Mouse (Mus musculus): ENCODE measurements around the gene Disp1. TPM values are rescaled to one million over a fixed set of nuclear protein-coding genes. Genes with fewer than 3 reads are reported as not detected.
A peak's percentile ranks its signal among the peaks of the same experiment; 100 is the strongest.

Disp1 gene
- total RNA-seq (2021), result 1 to 10 TPM; 5.4 to 7.3 TPM

DNA sequence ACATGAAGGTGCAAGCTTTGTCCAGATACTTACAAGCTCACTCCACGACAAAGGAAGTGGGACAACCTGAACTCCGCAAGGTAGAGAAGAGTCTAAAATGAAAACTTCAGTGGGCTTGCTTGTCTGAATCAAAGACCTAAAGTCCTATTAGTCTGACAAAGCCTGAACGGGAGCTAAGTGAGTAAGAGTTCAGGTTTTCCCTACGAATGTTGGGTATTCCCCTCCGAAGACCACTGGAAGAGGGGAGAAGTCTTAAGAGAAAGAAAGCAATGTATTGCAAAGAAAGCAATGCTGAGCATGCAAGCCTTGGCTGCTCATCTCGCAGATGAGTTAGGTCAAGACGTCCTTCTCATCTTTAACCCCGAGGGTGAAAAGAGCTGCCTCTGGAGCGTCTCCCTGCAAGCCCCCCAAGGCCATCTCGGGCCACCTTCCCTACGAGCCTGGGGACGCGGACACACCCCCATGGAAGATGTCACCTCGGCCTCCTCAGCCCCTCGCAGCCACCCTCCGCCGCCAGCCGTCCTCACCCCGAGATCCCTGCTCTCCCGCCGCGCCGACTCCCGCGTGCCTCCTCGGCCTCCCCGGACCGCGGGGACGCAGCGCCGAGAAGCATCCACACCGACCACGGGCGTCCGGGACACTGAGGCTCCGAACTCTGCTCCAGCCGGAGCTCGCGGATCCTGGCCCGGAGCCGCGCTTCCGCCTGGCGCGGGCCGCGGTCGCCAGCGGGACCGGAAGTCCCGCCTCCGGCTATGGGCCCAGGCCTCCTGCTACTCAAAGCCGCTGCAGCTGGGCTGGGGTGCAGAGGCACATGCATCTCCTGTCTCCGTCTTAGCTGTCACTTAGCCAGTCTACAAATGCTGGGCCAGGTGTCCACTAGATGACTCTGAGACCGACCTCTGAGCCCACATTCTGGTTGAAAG, at the start of gene Disp1:
TSS of gene Disp1 (minus strand) at position 727 of the 923 bp plus-strand sequence.
- intact Hi-C loops (cut with DNase I), result no loop called here
- peak; percentile 53 to 65 for DNase-seq (ENCODE audit: low spot score in 2 of 2)

DNA sequence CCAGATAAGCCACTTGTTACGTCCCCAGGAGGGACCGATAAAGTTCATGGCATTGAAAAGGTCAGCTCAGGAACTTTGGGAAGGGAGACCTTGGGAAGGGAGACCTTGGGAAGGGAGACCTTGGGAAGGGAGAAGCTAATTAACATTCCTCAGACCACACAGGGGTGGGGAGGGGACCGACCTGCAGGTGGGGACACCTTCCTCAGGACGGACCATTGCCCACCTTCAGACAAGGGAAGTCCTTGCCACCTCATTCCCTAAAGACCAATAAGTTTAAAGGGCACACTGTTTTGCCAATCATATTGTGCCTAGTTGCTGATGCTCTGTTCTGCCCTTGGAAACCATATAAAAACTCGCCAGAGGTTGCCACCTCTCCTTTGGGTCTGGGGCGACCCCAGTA, 46.3 kb upstream of the Disp1 start:
- intact Hi-C loops (cut with DNase I), result no loop called here
- no peak for DNase-seq (ENCODE audit: low spot score in 2 of 2)

DNA sequence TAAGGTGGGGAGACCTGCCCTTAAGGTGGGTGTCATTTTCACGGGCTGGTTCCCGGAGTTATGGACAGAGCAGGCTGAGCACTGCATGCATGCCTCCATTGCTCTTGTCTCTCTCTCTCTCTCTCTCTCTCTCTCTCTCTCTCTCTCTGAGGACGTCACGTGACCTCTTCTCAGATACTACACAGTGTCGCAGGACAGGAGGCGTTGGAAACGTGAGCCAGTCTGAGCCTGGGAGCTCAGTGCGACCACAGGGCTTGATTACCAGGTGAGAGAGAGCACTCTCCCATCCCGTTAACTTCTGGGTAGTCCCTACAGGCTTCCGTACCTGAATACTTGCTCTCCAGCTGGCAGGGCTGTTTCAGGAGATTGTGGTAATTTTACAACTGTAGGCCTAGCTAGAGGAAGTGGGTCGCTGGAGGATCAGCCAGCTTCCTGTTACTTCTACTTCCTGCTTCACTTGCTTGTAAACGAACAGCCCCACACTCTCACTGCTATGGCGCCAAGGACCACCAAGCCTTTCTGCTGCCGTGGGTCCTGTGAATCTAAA, 44.7 kb upstream of the Disp1 start:
- DNase-seq (ENCODE audit: low spot score in 2 of 2), result no peak
- intact Hi-C loops (cut with DNase I), result no loop called here

DNA sequence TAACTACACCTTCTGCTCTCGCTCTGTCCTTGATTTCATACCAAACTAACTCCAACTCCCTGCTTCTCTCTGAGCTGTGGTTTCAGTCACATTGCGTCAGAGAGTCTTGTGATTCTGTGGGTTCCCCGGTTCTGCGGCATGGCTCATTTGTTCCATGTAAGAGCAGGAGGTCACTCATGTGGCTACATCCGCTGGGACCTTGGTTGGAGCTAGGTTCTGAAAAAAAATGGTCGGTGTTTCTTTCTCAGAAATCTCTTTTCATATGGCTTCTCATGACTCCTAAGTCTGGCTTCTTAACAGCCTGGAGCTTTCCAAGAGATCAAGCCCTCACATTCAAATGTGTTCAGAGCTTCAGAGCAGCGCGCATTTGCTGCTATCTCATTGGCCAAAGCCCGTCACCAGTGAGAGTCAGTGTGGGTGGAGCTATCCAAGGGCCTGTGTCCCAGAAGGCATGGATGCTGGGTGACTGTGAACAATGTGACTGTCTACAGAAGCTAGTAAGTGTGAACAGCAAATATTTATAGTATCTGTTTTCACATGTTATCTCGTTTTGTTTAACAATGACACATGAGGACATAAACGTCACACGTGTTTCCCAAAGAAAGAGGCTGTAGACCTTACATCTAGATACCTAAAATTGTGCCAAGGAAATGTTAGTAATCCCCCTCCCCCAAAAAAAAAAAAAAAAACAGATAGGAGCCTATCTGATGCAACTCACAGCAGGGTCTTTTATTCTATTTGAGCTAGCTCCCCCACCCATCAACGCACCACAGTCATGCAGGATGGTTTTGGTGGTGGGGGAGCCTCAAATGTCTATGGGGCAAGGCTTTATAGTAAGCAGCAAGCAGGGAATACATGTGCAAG, 43.1 kb upstream of the Disp1 start:
- intact Hi-C loops (cut with DNase I), result no loop called here

DNA sequence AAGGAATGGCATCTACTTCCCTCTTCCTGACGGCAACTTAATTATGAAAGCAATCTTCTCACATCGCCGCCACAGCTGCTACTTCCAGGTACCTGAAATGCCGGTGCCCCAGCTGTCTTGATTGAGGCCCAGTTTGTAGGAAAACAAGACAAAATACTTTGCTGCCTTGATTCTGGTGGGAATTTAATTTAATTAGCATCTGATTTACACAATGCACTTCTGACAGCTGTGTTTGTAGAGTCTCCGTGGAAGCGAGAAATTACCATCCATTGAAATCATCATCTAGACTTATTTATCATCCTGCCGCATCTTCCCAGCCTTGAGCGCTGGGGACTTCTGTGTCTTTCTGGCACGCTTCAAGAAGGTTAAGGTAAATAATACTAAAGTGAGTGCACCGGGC, 31.3 kb upstream of the Disp1 start:
- intact Hi-C loops (cut with DNase I), result no loop called here
- no peak for DNase-seq (ENCODE audit: low spot score in 2 of 2)

More for the DNA sequence above, 43.1 kb upstream of the Disp1 start:
- no peak for DNase-seq (ENCODE audit: low spot score in 2 of 2)

DNA sequence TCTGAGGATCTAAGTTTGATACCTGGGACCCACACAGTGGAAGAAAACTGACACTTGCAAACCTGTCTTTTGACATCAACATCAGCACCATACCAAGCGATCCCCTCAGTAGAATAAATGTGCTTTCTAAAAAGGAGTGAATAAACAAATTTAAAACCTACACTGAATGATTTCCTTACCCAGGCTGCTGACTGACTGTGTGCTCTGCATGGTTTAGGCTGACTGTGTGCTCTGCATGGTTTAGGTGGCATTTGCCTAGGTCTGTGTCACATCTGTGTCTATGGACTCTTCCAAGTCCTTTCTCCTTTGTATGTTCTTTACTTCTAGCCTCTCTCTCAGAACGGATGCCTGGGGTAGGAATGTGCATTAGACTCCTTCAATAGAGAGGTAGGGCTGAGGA, 30.5 kb upstream of the Disp1 start:
- intact Hi-C loops (cut with DNase I), result no loop called here
- no peak for DNase-seq (ENCODE audit: low spot score in 2 of 2)

DNA sequence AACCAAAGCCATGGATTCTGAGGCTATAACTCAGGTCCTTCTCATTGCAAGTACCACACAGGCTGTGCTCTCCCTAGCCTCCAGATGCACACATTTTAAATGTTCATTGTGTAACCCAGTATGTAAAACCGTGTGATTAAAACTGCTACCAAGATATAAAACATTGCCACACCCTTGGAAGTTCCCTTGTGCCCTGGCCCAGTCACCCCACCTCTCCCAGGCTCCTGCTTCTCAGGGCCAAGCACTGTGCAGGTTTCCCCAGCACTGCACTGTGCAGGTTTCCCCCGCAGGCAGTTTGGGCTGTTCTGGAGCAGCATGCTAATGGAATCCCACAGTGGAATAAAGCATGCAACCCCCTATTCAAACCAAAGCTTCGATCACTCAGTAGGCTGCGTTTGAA, 29.3 kb upstream of the Disp1 start:
- DNase-seq (ENCODE audit: low spot score in 2 of 2), result no peak
- intact Hi-C loops (cut with DNase I), result no loop called here

DNA sequence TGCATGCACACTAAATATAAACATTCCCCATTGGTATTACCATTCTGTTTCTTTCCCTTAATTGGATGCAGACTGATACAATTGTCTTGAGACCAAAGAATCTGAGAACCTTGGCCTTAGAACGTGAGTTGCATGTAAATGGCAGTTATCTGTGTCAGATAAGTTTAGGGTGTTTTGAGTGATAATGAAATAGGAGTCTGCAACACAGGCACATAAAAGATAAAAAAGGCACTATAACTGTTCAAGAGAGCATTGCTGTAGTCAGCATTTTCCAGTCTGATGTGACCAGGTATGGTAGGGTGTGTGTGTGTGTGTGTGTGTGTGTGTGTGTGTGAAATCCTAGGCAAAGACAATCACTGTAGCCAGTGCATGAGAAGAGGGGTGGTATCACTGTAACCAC, 26.8 kb upstream of the Disp1 start:
- no peak for DNase-seq (ENCODE audit: low spot score in 2 of 2)
- intact Hi-C loops (cut with DNase I), result no loop called here

DNA sequence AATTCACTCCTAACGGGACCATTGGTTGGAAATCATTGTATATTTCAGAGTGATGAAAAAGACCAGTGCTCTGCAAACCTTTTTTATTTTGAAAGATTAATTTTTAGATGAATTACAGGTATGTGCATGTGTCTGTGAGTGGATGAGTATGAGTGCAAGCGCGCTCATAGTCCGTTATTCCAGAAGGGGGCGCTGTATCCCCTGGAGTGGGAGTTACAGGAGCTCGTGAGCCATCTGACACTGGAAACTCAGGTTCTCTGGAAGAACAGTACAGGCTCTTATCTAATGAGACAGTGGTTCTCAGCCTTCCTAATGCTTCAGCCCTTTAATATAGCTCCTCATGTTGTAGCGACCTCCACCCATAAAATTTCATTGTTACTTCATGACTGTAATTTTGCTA, 22.0 kb upstream of the Disp1 start:
- DNase-seq (ENCODE audit: low spot score in 2 of 2), result no peak
- intact Hi-C loops (cut with DNase I), result no loop called here

DNA sequence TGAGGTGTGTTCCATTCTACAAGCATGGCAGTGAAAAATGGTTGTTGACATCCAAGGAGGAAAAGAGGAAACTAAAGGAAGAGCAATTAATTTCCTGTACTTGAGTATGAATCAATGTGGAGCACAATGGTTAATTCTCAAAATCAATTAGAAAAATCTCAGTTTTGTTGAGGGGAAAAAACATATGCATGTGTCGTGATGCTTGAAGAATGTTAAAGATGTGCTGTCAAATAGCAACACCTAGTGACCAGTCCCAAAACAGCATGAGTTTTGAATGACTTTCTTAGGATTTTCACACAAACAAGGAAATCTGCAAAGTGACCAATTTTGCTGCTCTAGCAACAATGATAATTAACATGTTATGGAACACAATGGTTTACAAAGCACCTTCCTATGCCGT, 16.6 kb upstream of the Disp1 start:
- intact Hi-C loops (cut with DNase I), result loop anchor here (5.0 kb wide), 1 partner anchor 686 kb away; no protein-coding TSS in a partner anchor
- DNase-seq (ENCODE audit: low spot score in 2 of 2), result peak; percentile 36 to 58

DNA sequence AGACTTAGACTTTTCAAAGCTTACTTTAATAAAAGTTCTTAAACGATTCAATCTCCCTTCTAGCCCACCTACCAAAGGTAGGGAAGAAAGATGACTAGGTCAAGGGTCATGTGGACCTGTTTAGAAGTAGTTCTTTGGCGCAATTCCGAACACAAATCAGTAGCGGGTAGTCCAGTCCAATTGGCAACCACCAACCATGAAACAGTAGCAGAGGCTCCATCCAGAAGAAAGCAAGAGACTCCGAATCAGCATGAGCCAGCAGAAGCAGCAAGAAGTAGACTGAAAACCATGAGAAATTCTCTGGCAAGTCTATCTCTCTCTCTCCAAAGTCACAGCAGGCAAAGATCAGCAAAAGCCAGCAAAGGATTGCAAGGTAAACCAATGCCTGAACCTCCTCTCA, 15.1 kb upstream of the Disp1 start:
- no peak for DNase-seq (ENCODE audit: low spot score in 2 of 2)
- intact Hi-C loops (cut with DNase I), result loop anchor here (5.0 kb wide), 1 partner anchor 684 kb away; no protein-coding TSS in a partner anchor

DNA sequence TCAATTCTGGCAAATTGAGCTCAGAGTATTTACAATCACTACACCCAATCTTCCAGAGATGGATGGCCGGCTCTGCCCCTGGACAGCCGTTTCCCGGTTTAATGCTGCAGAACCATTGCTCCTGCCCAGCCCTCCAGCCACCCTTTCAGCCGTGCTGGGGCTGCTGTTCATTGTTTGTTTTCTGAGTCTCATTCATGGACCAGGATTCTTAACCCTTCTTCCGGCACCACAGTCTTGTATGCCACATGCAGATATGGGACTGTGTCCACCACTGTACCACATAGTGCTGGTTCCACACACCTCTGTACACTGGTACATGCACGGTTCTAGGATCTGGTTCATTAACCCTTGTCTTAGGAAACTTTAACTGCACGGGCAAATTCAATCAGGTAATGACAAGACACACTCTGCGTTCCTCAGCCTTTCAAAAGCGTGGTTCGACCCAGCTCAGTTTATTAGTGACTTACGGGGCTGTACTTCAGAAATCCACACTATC, 12.4 kb upstream of the Disp1 start:
- intact Hi-C loops (cut with DNase I), result no loop called here

DNA sequence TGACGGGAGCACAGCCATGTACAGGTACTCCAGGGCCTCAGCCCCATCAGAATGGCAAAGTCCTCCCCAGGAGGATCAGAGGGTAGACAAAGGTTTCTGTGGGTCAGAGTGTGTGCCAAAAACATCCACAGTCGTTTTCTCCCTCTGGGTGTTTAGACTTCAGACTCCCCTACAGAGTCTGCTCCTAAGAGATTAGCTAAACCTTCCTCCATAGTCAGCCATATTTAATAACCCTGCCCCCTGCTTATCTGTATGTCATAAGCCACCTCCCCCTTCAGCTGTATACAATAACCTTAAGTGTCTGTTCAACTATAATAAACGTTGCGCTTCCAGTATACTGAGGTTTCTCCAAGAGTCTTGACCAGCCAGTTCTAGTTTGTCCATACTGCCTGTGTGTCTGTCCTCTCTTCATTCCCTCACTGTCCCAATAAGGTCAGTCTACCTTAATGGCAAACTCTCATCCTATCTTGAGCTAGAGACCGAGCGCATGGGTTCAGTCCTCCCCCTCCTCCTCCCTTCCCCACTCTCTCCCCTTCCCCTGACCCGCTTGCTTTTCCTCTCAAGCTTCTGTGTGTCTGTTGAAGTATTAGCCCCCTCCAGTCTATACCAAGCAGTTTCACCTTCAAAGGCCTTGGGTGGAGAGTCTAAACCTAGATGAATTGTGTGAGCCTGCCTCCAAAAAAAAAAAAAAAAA, 11.8 kb upstream of the Disp1 start:
- no peak for DNase-seq (ENCODE audit: low spot score in 2 of 2)
- intact Hi-C loops (cut with DNase I), result no loop called here

More for the DNA sequence above, 12.4 kb upstream of the Disp1 start:
- DNase-seq (ENCODE audit: low spot score in 2 of 2), result no peak

DNA sequence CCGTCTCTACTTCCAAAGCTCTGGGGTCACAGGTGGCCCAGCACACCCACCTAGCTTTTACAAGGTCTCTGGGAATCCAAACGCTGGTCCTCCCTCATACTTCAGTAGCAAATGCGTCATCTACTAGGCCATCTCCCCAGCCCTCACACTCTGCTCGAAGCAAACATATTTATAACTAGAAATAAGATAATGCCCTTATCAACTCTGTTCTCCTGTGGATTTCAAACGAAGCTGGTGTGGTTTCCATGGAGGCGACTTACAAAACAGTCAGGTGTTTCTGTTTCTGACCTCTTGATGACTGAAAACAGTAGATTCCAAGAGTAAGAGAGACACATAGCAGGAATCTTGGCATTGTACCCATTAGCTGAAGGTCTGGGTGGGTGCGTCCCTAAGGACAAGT, 6.1 kb upstream of the Disp1 start:
- no peak for DNase-seq (ENCODE audit: low spot score in 2 of 2)
- intact Hi-C loops (cut with DNase I), result no loop called here

DNA sequence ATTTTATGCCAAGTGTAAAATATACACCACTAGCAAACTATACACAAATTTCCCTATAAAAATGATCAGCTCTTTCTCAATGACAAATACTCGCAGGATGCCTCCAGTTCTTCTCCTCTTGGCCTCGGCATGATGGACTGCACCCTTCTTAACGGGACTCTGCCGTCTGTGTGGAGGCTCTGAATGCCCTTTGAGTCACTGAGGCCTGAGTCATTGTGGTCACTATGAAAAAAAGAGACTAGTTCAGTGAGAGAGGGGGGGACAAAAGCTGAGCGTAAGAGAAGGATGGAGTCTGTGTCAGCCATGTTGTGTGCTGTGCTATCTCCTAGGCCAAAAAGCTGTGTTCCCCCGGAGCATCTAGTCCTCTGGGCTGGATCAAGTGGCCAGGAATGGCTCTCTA, 2.3 kb downstream of the Disp1 start:
- intact Hi-C loops (cut with DNase I), result no loop called here
- no peak for DNase-seq (ENCODE audit: low spot score in 2 of 2)

DNA sequence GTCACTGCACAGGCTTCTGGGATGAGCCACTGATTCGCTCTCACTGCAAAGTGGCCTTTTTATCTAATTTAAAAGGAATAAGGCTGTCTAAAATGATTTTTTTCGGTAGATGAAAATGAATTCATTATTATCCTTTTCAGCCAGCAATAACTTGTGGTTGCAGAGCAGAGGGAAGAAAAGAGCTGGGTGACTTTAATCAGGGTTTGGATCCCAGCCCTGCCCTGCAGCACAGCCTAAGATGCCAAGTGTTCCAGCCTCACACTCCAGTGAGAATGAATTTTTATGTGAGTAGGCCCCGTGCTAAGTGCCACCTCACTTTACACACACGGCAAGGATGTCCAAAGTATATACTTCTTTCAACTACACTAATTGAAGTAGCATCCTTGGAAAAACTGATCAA, 4.6 kb downstream of the Disp1 start:
- DNase-seq (ENCODE audit: low spot score in 2 of 2), result no peak
- intact Hi-C loops (cut with DNase I), result no loop called here

DNA sequence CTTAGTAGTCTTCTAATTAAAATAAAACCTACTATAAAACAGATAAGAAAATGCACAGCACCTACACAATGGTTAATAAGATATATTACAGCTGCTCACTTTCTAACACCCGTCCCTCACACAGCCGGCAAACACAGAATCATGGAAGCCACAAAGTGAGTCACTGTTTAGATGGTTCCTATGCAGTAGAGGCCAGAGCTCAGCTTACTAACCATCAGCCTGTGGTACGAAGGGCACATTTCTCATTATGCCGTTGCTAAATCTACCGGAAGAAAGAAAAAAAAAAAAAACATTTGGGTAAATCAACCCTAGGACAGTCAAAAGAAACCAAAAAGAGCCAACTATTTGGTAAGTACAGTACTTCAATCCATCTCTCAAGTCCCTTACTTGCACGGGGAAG, 5.6 kb downstream of the Disp1 start:
- no peak for DNase-seq (ENCODE audit: low spot score in 2 of 2)
- intact Hi-C loops (cut with DNase I), result no loop called here

DNA sequence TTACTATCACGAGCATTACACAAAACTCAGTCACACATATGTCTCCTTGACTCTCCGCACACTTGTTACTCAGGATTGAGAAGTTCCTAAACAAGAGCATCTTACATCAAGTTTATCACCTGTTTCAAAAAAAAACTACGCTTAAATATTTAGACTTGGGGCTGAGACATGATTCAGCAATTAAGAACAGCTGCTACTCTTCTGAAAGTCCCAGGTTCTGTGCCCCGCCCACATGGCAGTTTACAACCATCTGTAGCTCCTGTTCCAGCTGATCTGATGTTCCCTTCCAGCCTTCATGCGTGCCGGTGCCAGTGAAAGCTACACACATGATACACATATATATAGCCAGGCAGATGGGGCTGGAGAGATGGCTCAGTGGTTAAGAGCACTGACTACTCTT, 7.5 kb downstream of the Disp1 start:
- no peak for DNase-seq (ENCODE audit: low spot score in 2 of 2)
- intact Hi-C loops (cut with DNase I), result loop anchor here (5.0 kb wide), 2 partner anchors 62 to 82 kb away; no protein-coding TSS in a partner anchor

DNA sequence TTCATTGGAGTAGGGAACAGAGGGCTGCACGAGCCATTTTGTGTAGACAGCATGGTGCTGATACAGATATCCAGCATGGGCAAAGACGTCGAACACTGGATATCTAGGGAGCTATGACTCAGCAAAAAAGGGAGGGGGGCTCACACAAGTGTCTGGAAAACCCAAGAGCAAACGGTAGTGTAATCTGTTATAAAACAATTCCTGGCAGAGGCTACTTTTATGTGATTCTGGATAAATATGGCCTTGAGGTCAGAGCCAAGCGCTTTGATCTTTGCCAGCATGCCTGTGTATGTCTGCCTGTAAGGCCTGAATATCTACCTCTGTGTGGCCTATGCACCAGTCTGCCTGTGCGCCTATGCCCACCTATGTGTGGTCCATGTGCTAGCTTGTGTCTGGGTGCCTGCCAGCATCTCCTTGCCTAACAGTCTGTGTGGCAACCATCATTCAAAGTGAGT, 8.5 kb downstream of the Disp1 start:
- DNase-seq (ENCODE audit: low spot score in 2 of 2), result peak; percentile 16 to 31
- intact Hi-C loops (cut with DNase I), result loop anchor here (5.0 kb wide), 2 partner anchors 60 to 80 kb away; no protein-coding TSS in a partner anchor

Measured in left cerebral cortex, postnatal 25 days (tissue).